Mouse (Mus musculus) liver, embryonic 14.5 days (tissue): Measurements from ENCODE around the gene Myrip.

Experiments used
- CTCF ChIP-seq: IDR thresholded peaks from 2 replicates; pipeline ENCODE4 v1.5.1; 2016; ENCODE audit warnings: antibody characterized with exemption, low read depth, control low read depth
- EP300 ChIP-seq: IDR thresholded peaks from 2 replicates; pipeline ENCODE4 v1.6.1; 2016; ENCODE audit warnings: antibody characterized with exemption, low read depth

GRCm38 (mm10) chr9:120501191-120501902 lies 200.0 kb downstream of the Myrip start:
- TF ChIP-seq EP300 (no peak), CTCF (peak; percentile 73)
